Mouse (Mus musculus): Measurements from ENCODE around the gene Rab7. TPM values are rescaled to one million over a fixed set of nuclear protein-coding genes. Genes with fewer than 3 reads are reported as not detected.

Rab7 gene
- polyA plus RNA-seq, 1 experiment from 2014 or later = 186 TPM

Small RNA genes within 50 kb of the gene (microRNA-seq; reads per million reads assigned to microRNA genes)
- not detected for gene Gm47286

Other genes starting within 250 kb of the Rab7 start
- gene Rab43, start 233.1 kb downstream of the Rab7 start, polyA plus RNA-seq (2015; fragmentation: Nextera tagmentation; extraction: Ambion mirVana) = 9.8 and 10.3 TPM in 2 replicates
- 3.7 and 6.8 TPM in 2 replicates for gene Gm45140, start 209.5 kb downstream of the Rab7 start, polyA plus RNA-seq (2015; fragmentation: Nextera tagmentation; extraction: Ambion mirVana)
- gene Isy1, start 206.5 kb downstream of the Rab7 start, polyA plus RNA-seq (2015; fragmentation: Nextera tagmentation; extraction: Ambion mirVana) = 46.7 and 53.7 TPM in 2 replicates
- gene Cnbp, start 194.2 kb downstream of the Rab7 start, polyA plus RNA-seq (2015; fragmentation: Nextera tagmentation; extraction: Ambion mirVana) = 1,115 and 1,121 TPM in 2 replicates
- gene Copg1, start 157.5 kb downstream of the Rab7 start, polyA plus RNA-seq (2015; fragmentation: Nextera tagmentation; extraction: Ambion mirVana) = 186 and 193 TPM in 2 replicates
- 66.8 and 69.0 TPM in 2 replicates for gene Hmces, start 131.3 kb downstream of the Rab7 start, polyA plus RNA-seq (2015; fragmentation: Nextera tagmentation; extraction: Ambion mirVana)
- 27.8 and 40.0 TPM in 2 replicates for gene H1fx, start 63.6 kb downstream of the Rab7 start, polyA plus RNA-seq (2015; fragmentation: Nextera tagmentation; extraction: Ambion mirVana)
- 391 and 427 TPM in 2 replicates for gene Rpn1, start 39.2 kb upstream of the Rab7 start, polyA plus RNA-seq (2015; fragmentation: Nextera tagmentation; extraction: Ambion mirVana)
- 11.9 and 12.0 TPM in 2 replicates for gene Gata2, start 148.6 kb upstream of the Rab7 start, polyA plus RNA-seq (2015; fragmentation: Nextera tagmentation; extraction: Ambion mirVana)
- not detected in 2 replicates for gene Dnajb8, start 177.0 kb upstream of the Rab7 start, polyA plus RNA-seq (2015; fragmentation: Nextera tagmentation; extraction: Ambion mirVana)